Mouse (Mus musculus) liver, embryonic 12.5 days (tissue): Measurements from ENCODE around the gene Paf1. TPM values are rescaled to one million over a fixed set of nuclear protein-coding genes. Genes with fewer than 3 reads are reported as not detected.
"Not testable (repeated sequence)": the region's sequence is repeated elsewhere in the genome, so short reads cannot be mapped to it uniquely, and the experiment has no call there.

Source experiments
- ATAC-seq: fragments of 200-750 bp; cut with Nextera tagmentation; 2 replicates; pipeline ENCODE4 v1.8.0; 2017; ENCODE audit warnings: moderate number of reproducible peaks, mild to moderate bottlenecking, moderate library complexity
- H3K27ac ChIP-seq: fragments of 300-500 bp; sonication (generic); 2 replicates; pipeline ENCODE4 v1.5.1; 2016; ENCODE audit warnings: mild to moderate bottlenecking
- H3K27me3 ChIP-seq: fragments of 300-500 bp; sonication (generic); replicated peaks from 2 replicates; pipeline ENCODE4 v1.6.1; 2016; ENCODE audit warnings: mild to moderate bottlenecking, moderate library complexity
- H3K36me3 ChIP-seq: fragments of 300-500 bp; sonication (generic); 2 replicates; pipeline ENCODE4 v1.6.1; 2016; ENCODE audit warnings: mild to moderate bottlenecking, moderate library complexity
- H3K4me1 ChIP-seq: fragments of 300-500 bp; sonication (generic); 2 replicates; pipeline ENCODE4 v1.6.1; 2016
- H3K4me2 ChIP-seq: fragments of 300-500 bp; sonication (generic); 2 replicates; pipeline ENCODE4 v1.6.1; 2016; ENCODE audit warnings: mild to moderate bottlenecking, moderate library complexity
- H3K4me3 ChIP-seq: fragments of 300-500 bp; sonication (generic); 2 replicates; pipeline ENCODE4 v1.5.1; 2016; ENCODE audit warnings: mild to moderate bottlenecking, moderate library complexity
- H3K9ac ChIP-seq: fragments of 300-500 bp; sonication (generic); 2 replicates; pipeline ENCODE4 v1.6.1; 2016; ENCODE audit warnings: mild to moderate bottlenecking, moderate library complexity
- H3K9me3 ChIP-seq: fragments of 300-500 bp; sonication (generic); replicated peaks from 2 replicates; pipeline ENCODE4 v1.6.1; 2016; ENCODE audit warnings: mild to moderate bottlenecking, moderate library complexity
- WGBS: fragments of 180-500 bp; shearing (Covaris S2); methylation state at CpG from one replicate; pipeline ENCODE4 v1.1.7; 2016; ENCODE audit not compliant: insufficient replicate concordance; 5-methylcytosine and 5-hydroxymethylcytosine counted together
- polyA plus RNA-seq: library from polyadenylated mRNA; unstranded; fragments of >200 nt; fragmentation: Nextera tagmentation; extraction: Ambion mirVana; gene quantifications from 2 replicates; pipeline ENCODE4 v1.2.1, GENCODE M21; 2016

Gene Paf1
- polyA plus RNA-seq, 1 experiment from 2014 or later, result 42.4 TPM

DNA sequence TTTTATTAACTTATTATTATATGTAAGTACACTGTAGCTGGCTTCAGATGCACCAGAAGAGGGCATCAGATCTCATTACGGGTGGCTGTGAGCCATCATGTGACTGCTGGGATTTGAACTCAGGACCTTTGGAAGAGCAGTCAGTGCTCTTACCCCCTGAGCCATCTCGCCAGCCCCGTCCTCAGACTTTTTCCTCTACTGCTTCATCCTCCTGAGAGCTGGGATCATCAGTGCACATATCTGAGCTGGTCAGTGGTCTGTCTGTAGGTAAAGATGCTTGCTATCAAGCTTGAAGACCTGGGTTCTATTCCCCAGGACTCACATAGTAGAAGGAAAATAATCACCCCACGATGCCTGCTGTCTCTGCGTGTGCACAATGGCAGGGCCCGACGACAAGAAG lies 5.4 kb upstream of the Paf1 start:
- ATAC-seq, H3K4me2 ChIP-seq, H3K4me3 ChIP-seq, H3K9me3 ChIP-seq, H3K27me3 ChIP-seq, H3K27ac ChIP-seq, H3K9ac ChIP-seq: not testable (repeated sequence)
- peaks cover 59% of the 10 kb centered on the region for H3K4me1 ChIP-seq
- 85% methylated on average over 7 of the region's 7 CpGs for WGBS
- peaks cover 47% of the 10 kb centered on the region for H3K36me3 ChIP-seq

DNA sequence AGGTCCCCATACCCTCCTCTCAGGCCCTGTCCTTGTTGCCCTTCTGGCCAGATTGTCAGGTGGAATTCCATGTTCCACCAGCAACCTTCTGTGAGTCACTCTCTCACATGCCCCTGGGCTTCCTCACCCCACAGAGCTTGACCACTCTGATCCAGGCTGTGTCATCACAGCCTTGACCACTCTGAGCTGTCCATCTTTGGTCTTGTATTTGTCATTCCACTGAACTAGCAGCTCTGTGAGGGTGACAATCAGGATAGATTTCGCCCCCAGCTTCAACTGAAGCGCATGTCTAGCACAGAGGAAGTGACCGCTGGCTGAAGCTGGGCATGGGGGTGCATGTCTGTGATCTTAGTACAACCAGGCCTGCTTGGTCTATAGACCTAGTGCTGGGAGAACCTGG lies 2.4 kb upstream of the Paf1 start:
- 78% methylated on average over 3 of the region's 3 CpGs for WGBS

DNA sequence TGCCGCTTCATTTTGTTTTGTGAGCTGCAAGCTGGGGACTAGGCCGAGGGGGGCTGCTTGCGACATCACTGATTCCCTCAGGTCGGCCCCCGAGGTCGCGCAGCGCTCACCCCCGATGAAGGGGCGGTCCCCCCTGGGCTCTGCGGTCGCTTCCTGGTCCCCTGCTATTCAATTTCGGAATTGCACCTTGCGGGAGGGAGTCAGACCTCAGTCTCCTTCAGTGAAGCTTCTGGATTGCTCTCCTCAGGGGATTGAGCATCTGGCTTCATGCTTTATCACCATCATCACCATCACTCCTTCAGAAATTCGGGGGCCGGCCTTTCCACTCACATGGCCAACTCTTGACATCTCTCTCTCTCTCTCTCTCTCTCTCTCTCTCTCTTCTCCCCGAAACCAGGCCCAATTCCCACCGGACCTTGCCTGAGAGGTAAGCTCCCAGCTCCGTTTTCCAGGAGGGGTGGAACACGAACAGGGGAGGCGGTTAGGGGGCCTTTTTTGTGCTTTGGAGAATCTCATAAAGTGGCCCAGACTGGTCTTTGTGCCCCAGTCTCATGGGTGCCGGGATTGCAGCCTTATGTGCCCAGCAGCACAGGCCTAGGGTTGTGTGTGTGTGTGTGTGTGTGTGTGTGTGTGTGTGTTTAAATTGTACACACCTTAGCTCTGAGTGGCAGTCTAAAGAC lies 661 bp downstream of the Paf1 start:
- H3K27me3 ChIP-seq, result no peaks in the 10 kb centered on the region
- peak overlapping the region; percentile 97 for H3K4me2 ChIP-seq
- peaks cover 63% of the 10 kb centered on the region for H3K36me3 ChIP-seq
- 5% methylated on average over 22 of the region's 22 CpGs for WGBS
- H3K9ac ChIP-seq, result peak overlapping the region; percentile 87
- no peak for ATAC-seq
- no peaks in the 10 kb centered on the region for H3K9me3 ChIP-seq
- H3K4me3 ChIP-seq, result peak overlapping the region; percentile 90
- peak overlapping the region; percentile 81 for H3K27ac ChIP-seq
- peaks cover 33% of the 10 kb centered on the region for H3K4me1 ChIP-seq

More for the DNA sequence above, 2.4 kb upstream of the Paf1 start:
- Histone ChIP-seq H3K36me3 (peaks cover 57% of the 10 kb centered on the region), H3K27ac (no peak overlapping the region), H3K9ac (no peak overlapping the region), H3K9me3 (no peaks in the 10 kb centered on the region), H3K27me3 (no peaks in the 10 kb centered on the region), H3K4me3 (no peak overlapping the region), H3K4me2 (no peak overlapping the region), H3K4me1 (peaks cover 51% of the 10 kb centered on the region)
- no peak for ATAC-seq

DNA sequence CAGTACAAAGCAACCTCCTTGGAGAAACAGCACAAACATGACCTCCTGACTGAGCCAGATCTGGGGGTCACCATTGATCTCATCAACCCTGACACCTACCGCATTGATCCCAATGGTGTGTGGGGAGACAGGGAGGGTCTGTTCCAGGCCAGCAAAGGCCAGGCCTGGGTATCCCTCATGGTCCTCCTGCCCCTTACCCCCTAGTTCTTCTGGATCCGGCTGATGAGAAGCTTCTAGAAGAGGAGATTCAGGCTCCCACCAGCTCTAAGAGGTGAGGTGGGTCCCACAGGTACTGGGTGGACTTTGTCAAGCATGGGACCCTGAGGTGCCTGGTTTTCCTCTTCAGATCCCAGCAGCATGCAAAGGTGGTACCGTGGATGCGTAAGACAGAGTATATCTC lies 2.7 kb downstream of the Paf1 start:
- no peak for ATAC-seq
- H3K36me3 ChIP-seq, result peaks cover 62% of the 10 kb centered on the region

DNA sequence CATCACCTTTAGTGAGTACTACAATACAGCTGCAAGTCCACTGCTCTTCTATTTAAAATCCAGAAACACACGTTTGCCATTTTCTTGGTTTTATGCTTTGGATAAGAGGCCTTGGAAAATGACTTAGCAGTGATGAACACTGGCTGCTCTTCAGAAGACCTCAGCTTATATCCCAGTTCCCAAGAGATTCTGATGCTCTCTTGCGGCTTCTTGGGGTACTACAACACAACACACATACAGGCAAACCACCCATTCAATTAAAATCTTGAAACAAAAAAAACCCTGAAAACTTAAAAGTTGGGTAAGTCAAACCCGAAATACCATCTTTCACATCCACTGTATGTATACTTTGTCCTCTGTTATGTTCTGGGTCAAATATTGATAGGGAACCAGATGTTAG lies 5.2 kb downstream of the Paf1 start:
- WGBS, result 59% methylated on average over 3 of the region's 3 CpGs
- H3K4me2 ChIP-seq, result no peak overlapping the region
- H3K36me3 ChIP-seq, result peaks cover 82% of the 10 kb centered on the region
- no peak overlapping the region for H3K27ac ChIP-seq
- H3K4me1 ChIP-seq, result peaks cover 23% of the 10 kb centered on the region
- H3K4me3 ChIP-seq, result no peak overlapping the region
- no peak overlapping the region for H3K9ac ChIP-seq
- no peaks in the 10 kb centered on the region for H3K9me3 ChIP-seq
- ATAC-seq, result no peak
- H3K27me3 ChIP-seq, result no peaks in the 10 kb centered on the region

More for the DNA sequence above, 2.7 kb downstream of the Paf1 start:
- Histone ChIP-seq H3K27me3 (no peaks in the 10 kb centered on the region), H3K4me3 (no peak overlapping the region), H3K9me3 (no peaks in the 10 kb centered on the region), H3K4me2 (no peak overlapping the region), H3K27ac (no peak overlapping the region), H3K9ac (no peak overlapping the region), H3K4me1 (peaks cover 30% of the 10 kb centered on the region)
- WGBS, result 82% methylated on average over 4 of the region's 4 CpGs

DNA sequence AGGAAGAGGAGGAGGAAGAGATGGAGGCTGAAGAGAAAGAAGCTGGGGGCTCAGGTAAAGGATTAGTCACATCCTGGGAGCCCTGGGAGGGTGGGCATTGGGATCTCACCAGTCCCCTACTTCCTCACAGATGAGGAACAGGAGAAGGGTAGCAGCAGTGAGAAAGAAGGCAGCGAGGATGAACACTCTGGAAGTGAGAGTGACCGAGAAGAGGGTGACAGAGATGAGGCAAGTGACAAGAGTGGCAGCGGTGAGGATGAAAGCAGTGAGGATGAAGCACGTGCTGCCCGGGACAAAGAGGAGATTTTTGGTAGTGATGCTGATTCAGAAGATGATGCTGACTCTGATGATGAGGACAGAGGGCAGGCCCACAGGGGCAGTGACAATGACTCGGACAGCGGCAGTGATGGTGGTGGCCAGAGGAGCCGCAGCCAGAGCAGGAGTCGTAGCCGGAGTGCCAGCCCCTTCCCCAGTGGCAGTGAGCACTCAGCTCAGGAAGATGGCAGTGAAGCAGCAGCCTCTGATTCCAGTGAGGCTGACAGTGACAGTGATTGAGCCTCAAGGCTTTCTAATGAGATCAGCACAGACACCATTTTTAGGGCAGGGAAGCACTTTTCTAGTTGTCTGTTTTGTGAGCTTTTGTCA lies 6.1 kb downstream of the Paf1 start:
- peaks cover 90% of the 10 kb centered on the region for H3K36me3 ChIP-seq
- WGBS, result 87% methylated on average over 10 of the region's 10 CpGs
- H3K27me3 ChIP-seq, result no peaks in the 10 kb centered on the region

DNA sequence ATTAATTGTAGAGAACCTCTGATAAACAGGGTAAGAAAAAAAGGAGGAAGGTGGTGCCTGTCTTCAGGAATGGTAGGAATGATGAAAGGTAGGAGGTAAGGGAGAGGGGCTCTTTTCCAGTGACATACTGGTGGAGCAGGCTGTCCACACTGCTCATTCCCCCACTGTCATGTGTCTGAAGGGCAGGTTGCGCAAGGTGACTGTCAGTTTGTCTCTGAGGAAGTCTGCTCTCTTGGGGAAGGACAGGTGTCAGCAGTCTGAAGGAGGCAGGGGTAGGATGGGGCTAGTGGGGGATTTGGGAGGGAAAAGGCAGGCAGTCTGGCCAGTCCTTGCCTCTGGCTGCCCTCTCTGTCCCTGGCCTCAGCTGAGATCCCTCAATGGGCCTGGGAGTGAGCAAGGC lies 8.3 kb downstream of the Paf1 start:
- no peaks in the 10 kb centered on the region for H3K27me3 ChIP-seq
- 86% methylated on average over 1 of the region's 1 CpGs for WGBS
- H3K9ac ChIP-seq, result no peak overlapping the region
- ATAC-seq, result 0 out of 2 replicates have a peak, but pooled peaks have one; percentile 16
- H3K4me1 ChIP-seq, result peaks cover 8% of the 10 kb centered on the region
- peaks cover 95% of the 10 kb centered on the region for H3K36me3 ChIP-seq
- no peak overlapping the region for H3K4me2 ChIP-seq
- no peaks in the 10 kb centered on the region for H3K9me3 ChIP-seq
- no peak overlapping the region for H3K4me3 ChIP-seq
- H3K27ac ChIP-seq, result no peak overlapping the region

More for the DNA sequence above, 6.1 kb downstream of the Paf1 start:
- H3K27ac ChIP-seq, result no peak overlapping the region
- H3K9ac ChIP-seq, result no peak overlapping the region
- H3K9me3 ChIP-seq, result no peaks in the 10 kb centered on the region
- H3K4me1 ChIP-seq, result peaks cover 17% of the 10 kb centered on the region
- no peak for ATAC-seq
- H3K4me2 ChIP-seq, result no peak overlapping the region
- no peak overlapping the region for H3K4me3 ChIP-seq

DNA sequence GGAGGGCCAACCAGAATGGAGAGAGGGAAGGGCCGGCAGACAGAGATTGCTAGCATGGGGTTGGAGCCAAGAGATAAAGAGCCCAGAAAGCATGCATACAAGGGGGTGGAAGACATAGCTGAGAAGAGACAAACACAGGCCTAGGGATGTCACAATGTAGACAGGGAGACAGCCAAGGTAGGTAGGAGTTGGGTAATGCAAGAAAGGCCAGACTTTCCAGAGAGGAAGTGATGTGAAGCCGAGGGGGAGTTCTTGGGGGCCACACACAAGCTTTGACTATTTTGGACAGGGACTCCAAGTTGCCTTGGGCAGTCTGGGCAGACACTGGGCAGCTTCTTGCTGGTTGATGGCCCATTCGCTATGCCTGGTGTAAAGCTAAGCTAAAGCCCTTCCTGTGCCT lies 9.2 kb downstream of the Paf1 start:
- ATAC-seq, result no peak
- Histone ChIP-seq H3K4me3 (no peak overlapping the region), H3K9ac (no peak overlapping the region), H3K4me2 (no peak overlapping the region), H3K27me3 (no peaks in the 10 kb centered on the region), H3K27ac (no peak overlapping the region), H3K4me1 (peaks cover 8% of the 10 kb centered on the region), H3K36me3 (peaks cover 95% of the 10 kb centered on the region), H3K9me3 (no peaks in the 10 kb centered on the region)
- 60% methylated on average over 3 of the region's 3 CpGs for WGBS

DNA sequence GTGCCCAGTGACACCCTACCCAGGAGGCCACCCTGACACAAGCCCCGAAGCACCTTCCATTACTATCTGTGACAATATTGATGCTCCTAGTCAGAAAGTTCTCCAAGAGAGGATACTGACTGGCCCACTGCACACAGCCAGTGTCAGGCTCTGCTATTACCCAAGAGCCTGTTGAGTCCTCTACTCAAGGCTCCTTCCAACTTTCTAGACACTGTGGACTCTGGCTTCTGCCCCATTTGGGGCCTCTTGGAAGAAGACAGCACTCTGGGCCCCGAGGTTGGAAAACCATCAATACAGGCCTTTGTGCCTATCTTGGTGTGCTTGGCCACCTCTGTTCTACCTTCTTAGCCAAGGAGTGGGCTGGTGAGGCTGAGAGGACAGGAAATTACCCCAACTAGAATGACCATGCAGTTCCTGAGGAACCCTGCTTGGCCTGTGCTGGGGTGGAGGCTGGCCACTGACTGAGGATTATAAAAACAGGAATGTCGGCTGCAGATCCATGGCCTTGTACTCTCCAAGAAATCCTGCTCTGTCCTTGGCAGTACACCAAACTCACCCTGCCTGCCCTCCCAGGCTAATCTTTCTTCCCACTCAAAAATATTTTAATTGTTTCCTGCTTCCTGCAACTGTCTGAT lies 18.2 kb downstream of the Paf1 start:
- ATAC-seq, result no peak
- no peaks in the 10 kb centered on the region for H3K27me3 ChIP-seq
- no peak overlapping the region for H3K9ac ChIP-seq
- H3K4me1 ChIP-seq, result 0 out of 2 replicates have a peak, but pooled peaks cover 10% of the 10 kb centered on the region
- no peak overlapping the region for H3K4me3 ChIP-seq
- H3K36me3 ChIP-seq, result peaks cover 93% of the 10 kb centered on the region
- no peaks in the 10 kb centered on the region for H3K9me3 ChIP-seq
- H3K4me2 ChIP-seq, result no peak overlapping the region
- 89% methylated on average over 3 of the region's 3 CpGs for WGBS
- H3K27ac ChIP-seq, result no peak overlapping the region

DNA sequence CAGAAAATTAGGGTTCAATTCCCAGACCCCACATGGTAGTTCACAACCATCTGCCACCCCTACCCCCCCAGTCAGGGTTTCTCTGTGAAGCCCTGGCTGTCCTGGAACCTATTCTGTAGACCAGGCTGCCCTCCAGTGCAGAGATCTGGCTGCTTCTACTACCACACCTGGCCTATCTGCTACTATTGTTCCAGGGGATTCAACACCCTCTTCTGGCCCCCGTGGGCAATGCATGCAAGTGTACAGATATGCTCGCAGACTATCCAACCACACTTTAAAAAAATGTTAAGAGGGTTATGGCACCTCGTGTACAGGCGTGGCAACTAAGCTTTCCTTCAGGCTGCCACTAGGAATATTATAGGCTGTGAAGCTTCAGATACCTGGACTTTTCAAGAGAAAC lies 20.1 kb downstream of the Paf1 start:
- Histone ChIP-seq H3K27me3 (no peaks in the 10 kb centered on the region), H3K4me2 (no peak overlapping the region), H3K36me3 (peaks cover 93% of the 10 kb centered on the region), H3K4me3 (no peak overlapping the region), H3K4me1 (0 out of 2 replicates have a peak, but pooled peaks cover 10% of the 10 kb centered on the region), H3K9ac (no peak overlapping the region), H3K27ac (no peak overlapping the region), H3K9me3 (no peaks in the 10 kb centered on the region)
- ATAC-seq, result no peak
- 69% methylated on average over 4 of the region's 4 CpGs for WGBS

DNA sequence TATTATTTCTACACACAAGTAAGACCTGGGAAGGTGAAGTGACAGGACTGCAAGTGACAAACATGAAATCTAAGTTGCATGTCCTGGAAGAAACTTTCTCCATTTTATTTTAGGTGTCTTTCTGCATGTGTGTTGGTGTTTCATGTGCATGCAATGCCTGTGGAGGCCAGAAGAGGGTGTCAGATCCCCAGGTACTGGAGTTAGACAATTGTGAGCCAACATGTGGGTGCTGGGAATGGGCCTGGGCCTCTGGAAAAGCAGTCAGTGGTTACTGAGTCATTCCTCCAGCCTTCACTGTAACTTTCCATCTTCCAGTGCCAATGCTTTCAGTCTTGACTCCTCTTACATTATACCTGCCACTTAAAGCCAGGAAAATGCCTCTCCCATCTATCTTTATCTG lies 24.6 kb downstream of the Paf1 start:
- Histone ChIP-seq H3K9me3 (no peaks in the 10 kb centered on the region), H3K27me3 (no peaks in the 10 kb centered on the region), H3K36me3 (peaks cover 97% of the 10 kb centered on the region), H3K9ac (no peak overlapping the region), H3K4me1 (no peaks in the 10 kb centered on the region), H3K4me3 (no peak overlapping the region), H3K27ac (no peak overlapping the region), H3K4me2 (no peak overlapping the region)
- ATAC-seq, result no peak

DNA sequence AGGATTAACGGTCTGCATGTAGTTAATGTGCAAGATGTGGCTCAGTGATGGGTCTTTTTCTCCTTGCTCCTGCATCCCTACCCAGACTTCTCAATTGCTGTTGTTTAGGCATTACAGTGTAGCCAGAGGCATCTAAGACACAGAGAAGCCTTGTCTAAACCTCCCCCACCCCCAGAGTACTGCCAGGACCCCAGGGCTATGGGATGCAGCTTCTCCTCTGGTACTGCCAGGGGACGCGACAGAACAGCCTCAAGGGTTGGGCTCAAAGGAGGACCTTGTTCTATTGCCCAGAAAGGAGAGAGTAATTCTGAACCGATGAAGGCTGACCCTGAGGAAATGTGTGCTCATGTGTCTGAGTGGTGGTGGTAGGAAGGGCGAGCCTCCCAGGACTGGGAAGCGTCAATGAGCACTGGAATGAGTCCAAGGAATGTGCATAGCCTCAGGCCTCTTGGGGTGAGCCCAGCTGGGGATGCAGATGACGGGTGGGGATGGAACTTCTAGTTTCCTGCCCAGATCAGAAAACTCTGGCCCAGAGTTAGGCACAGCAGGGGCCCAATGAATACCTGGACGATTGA lies 25.4 kb downstream of the Paf1 start:
- no peak overlapping the region for H3K9ac ChIP-seq
- 90% methylated on average over 8 of the region's 8 CpGs for WGBS
- H3K9me3 ChIP-seq, result no peaks in the 10 kb centered on the region
- no peak for ATAC-seq
- H3K4me3 ChIP-seq, result no peak overlapping the region
- no peaks in the 10 kb centered on the region for H3K27me3 ChIP-seq
- H3K4me2 ChIP-seq, result no peak overlapping the region
- no peaks in the 10 kb centered on the region for H3K4me1 ChIP-seq
- no peak overlapping the region for H3K27ac ChIP-seq
- peaks cover 97% of the 10 kb centered on the region for H3K36me3 ChIP-seq
